Mouse (Mus musculus) monocyte, adult 2 months (primary cell): ENCODE data around the gene Rnf144b.

Experiments used
- DNase-seq, 2 experiments: peaks; one replicate each; pipeline ENCODE4 v3.0.0; 2022; ENCODE audit warnings: low spot score in 2 of 2, low read depth in 1 of 2

Rnf144b gene

GRCm38 (mm10) chr13:47122537-47123430, at the start of gene Rnf144b:
Gene Rnf144b, plus strand, starts transcription at chr13:47122656.
- DNase-seq = no peak

- DNase-seq = no peak
These were observed 46.3 kb upstream of the Rnf144b start for GRCm38 (mm10) chr13:47076156-47076555.

- no peak for DNase-seq
These were observed 45.1 kb upstream of the Rnf144b start for GRCm38 (mm10) chr13:47077367-47077766.

- DNase-seq = no peak
These were observed 43.7 kb upstream of the Rnf144b start for GRCm38 (mm10) chr13:47078799-47079198.

- no peak for DNase-seq
These were observed 41.5 kb upstream of the Rnf144b start for GRCm38 (mm10) chr13:47080905-47081505.

- DNase-seq = no peak
These were observed 34.0 kb upstream of the Rnf144b start for GRCm38 (mm10) chr13:47088433-47088832.

GRCm38 (mm10) chr13:47089271-47089670, 33.2 kb upstream of the Rnf144b start:
- no peak for DNase-seq

- no peak for DNase-seq
These were observed 28.7 kb upstream of the Rnf144b start for GRCm38 (mm10) chr13:47093791-47094190.

GRCm38 (mm10) chr13:47096591-47096990, 25.9 kb upstream of the Rnf144b start:
- no peak for DNase-seq

GRCm38 (mm10) chr13:47099265-47099664, 23.2 kb upstream of the Rnf144b start:
- no peak for DNase-seq

GRCm38 (mm10) chr13:47100587-47100986, 21.9 kb upstream of the Rnf144b start:
- DNase-seq = no peak

GRCm38 (mm10) chr13:47104146-47104545, 18.3 kb upstream of the Rnf144b start:
- no peak for DNase-seq

- peak in 1 of 2 experiments; percentile 2 for DNase-seq
These were observed 17.5 kb upstream of the Rnf144b start for GRCm38 (mm10) chr13:47104856-47105541.

GRCm38 (mm10) chr13:47105711-47106579, 16.5 kb upstream of the Rnf144b start, which contains the start of gene Dek:
Gene Dek, minus strand, starts transcription at chr13:47106201.
- peak; percentile 45 to 72 for DNase-seq

- no peak for DNase-seq
These were observed 15.9 kb upstream of the Rnf144b start for GRCm38 (mm10) chr13:47106580-47106888.

GRCm38 (mm10) chr13:47109239-47109638, 13.2 kb upstream of the Rnf144b start:
- no peak for DNase-seq

GRCm38 (mm10) chr13:47111185-47111584, 11.3 kb upstream of the Rnf144b start:
- DNase-seq = no peak

GRCm38 (mm10) chr13:47112056-47112455, 10.4 kb upstream of the Rnf144b start:
- DNase-seq = no peak

GRCm38 (mm10) chr13:47112924-47113323, 9.5 kb upstream of the Rnf144b start:
- no peak for DNase-seq

- no peak for DNase-seq
These were observed 6.5 kb upstream of the Rnf144b start for GRCm38 (mm10) chr13:47116000-47116399.

GRCm38 (mm10) chr13:47121333-47121889, 1.0 kb upstream of the Rnf144b start:
- no peak for DNase-seq
